Mouse (Mus musculus) bone marrow, adult 2 months (tissue): ENCODE measurements around the gene Sun1. TPM values are rescaled to one million over a fixed set of nuclear protein-coding genes. Genes with fewer than 3 reads are reported as not detected.

Experiments
- H3K27ac ChIP-seq: fragments of 200-500 bp; 2 replicates; pipeline ENCODE4 v1.5.1; 2012; ENCODE audit warnings: low read depth, mild to moderate bottlenecking, control low read depth, inconsistent platforms, low read length; ENCODE audit not compliant: control insufficient read depth, poor library complexity, insufficient read depth
- H3K4me1 ChIP-seq: fragments of 200-500 bp; 2 replicates; pipeline ENCODE4 v1.6.1; 2011; ENCODE audit warnings: low read length; ENCODE audit not compliant: control insufficient read depth, insufficient read depth
- H3K4me3 ChIP-seq: fragments of 200-500 bp; replicated peaks from 2 replicates; pipeline ENCODE3; 2011; ENCODE audit warnings: mild to moderate bottlenecking, low read depth, low read length, control low read depth; ENCODE audit not compliant: control insufficient read depth
- CTCF ChIP-seq: fragments of 200-500 bp; IDR thresholded peaks from 2 replicates; pipeline ENCODE4 v1.5.1; 2011; ENCODE audit warnings: low read length, control low read depth; ENCODE audit not compliant: control insufficient read depth, insufficient read depth
- POLR2A ChIP-seq: fragments of 200-500 bp; IDR thresholded peaks from 2 replicates; pipeline ENCODE4 v1.6.1; 2011; ENCODE audit warnings: low read depth, mild to moderate bottlenecking, control low read depth, low read length, borderline replicate concordance; ENCODE audit not compliant: control insufficient read depth
- WGBS: fragments of 180-500 bp; shearing (Covaris S2); methylation state at CpG from one replicate; pipeline ENCODE4 v1.1.7; 2018; 5-methylcytosine and 5-hydroxymethylcytosine counted together
- polyA plus RNA-seq: library from polyadenylated mRNA; stranded (reverse); fragments of >200 nt; gene quantifications from 2 replicates; pipeline ENCODE4 v1.2.4, GENCODE M21; 2011; ENCODE audit warnings: low replicate concordance; ENCODE audit not compliant: missing spikeins, insufficient read depth, insufficient read length

The Sun1 gene
- polyA plus RNA-seq = 26.5 and 27.1 TPM in 2 replicates

- WGBS = under 1% methylated on average over 64 of the region's 64 CpGs
- H3K4me1 ChIP-seq = peaks cover 23% of the 10 kb centered on the region
- peak within 1 kb of the TSS; percentile 80 for H3K27ac ChIP-seq
- TF ChIP-seq CTCF = no peak
- peak; percentile 63 for TF ChIP-seq POLR2A
- peak within 1 kb of the TSS; percentile 84 for H3K4me3 ChIP-seq
Observed at GRCm38 (mm10) chr5:139199995-139200769, at the start of gene Sun1. Gene Sun1 (plus strand): TSS chr5:139200637.

- H3K27ac ChIP-seq = peak overlapping the region; percentile 82
- peaks cover 4% of the 10 kb centered on the region; the same call in 1 of the 2 replicates for H3K4me1 ChIP-seq
- H3K4me3 ChIP-seq = no peak overlapping the region
- no peak for TF ChIP-seq POLR2A
- TF ChIP-seq CTCF = no peak
- 43% methylated on average over 8 of the region's 8 CpGs for WGBS
Observed at GRCm38 (mm10) chr5:139160899-139161298, 39.5 kb upstream of the Sun1 start.

GRCm38 (mm10) chr5:139161632-139162031, 38.8 kb upstream of the Sun1 start:
- H3K4me1 ChIP-seq = peaks cover 4% of the 10 kb centered on the region; the same call in 1 of the 2 replicates
- no peak overlapping the region for H3K4me3 ChIP-seq
- TF ChIP-seq CTCF = no peak
- TF ChIP-seq POLR2A = peak; percentile 26; the same call in 1 of the 2 replicates
- peak overlapping the region; percentile 82 for H3K27ac ChIP-seq
- WGBS = 14% methylated on average over 10 of the region's 10 CpGs

- peaks cover under 1% of the 10 kb centered on the region; the same call in 1 of the 2 replicates for H3K4me1 ChIP-seq
- H3K27ac ChIP-seq = peak overlapping the region; percentile 71
- no peak for TF ChIP-seq CTCF
- no peak for TF ChIP-seq POLR2A
- WGBS = 22% methylated on average over 6 of the region's 6 CpGs
- no peak overlapping the region for H3K4me3 ChIP-seq
Observed at GRCm38 (mm10) chr5:139166781-139167361, 33.6 kb upstream of the Sun1 start.

- Histone ChIP-seq H3K4me1 (no peaks in the 10 kb centered on the region), H3K4me3 (no peak overlapping the region), H3K27ac (peak overlapping the region; percentile 71; the same call in 1 of the 2 replicates)
- whole genome bisulfite sequencing = 33% methylated on average over 1 of the region's 1 CpGs
- TF ChIP-seq POLR2A (no peak), CTCF (no peak)
Observed at GRCm38 (mm10) chr5:139167548-139167947, 32.9 kb upstream of the Sun1 start.

GRCm38 (mm10) chr5:139171929-139172328, 28.5 kb upstream of the Sun1 start:
- WGBS = 86% methylated on average over 4 of the region's 4 CpGs
- Histone ChIP-seq H3K4me3 (no peak overlapping the region), H3K4me1 (no peaks in the 10 kb centered on the region; the same call in 1 of the 2 replicates), H3K27ac (no peak overlapping the region)
- no peak for TF ChIP-seq POLR2A
- no peak for TF ChIP-seq CTCF

- no peak for TF ChIP-seq CTCF
- no peak for TF ChIP-seq POLR2A
- Histone ChIP-seq H3K4me3 (no peak overlapping the region), H3K4me1 (no peaks in the 10 kb centered on the region; the same call in 1 of the 2 replicates), H3K27ac (no peak overlapping the region)
- 52% methylated on average over 10 of the region's 10 CpGs for WGBS
Observed at GRCm38 (mm10) chr5:139174141-139174540, 26.3 kb upstream of the Sun1 start.
